Mouse (Mus musculus): Measurements from ENCODE around the gene Glud1.
A peak's percentile ranks its signal among the peaks of the same experiment; 100 is the strongest.

GRCm38 (mm10) chr14:34378560-34379331 is 68.2 kb downstream of the Glud1 start:
- no peak for TF ChIP-seq ZMIZ1 (IDR thresholded peaks at IDR 0.05; ENCODE audit: low read depth, low read length)
- TF ChIP-seq ZKSCAN1 (IDR thresholded peaks at IDR 0.05; ENCODE audit: borderline replicate concordance, low read depth, low read length) = no peak
- TF ChIP-seq USF2 (conservative IDR thresholded peaks at IDR 0.05; ENCODE audit: low read depth, low read length) = no peak
- peak; percentile 61; the same call in 1 of the 2 replicates for TF ChIP-seq TCF12 (IDR thresholded peaks at IDR 0.05; ENCODE audit: low read depth, low read length)
- TF ChIP-seq CTCF (conservative IDR thresholded peaks at IDR 0.05 in 1 of 2, IDR thresholded peaks at IDR 0.05 in 1 of 2; ENCODE audit: low read depth in 2 of 2, low read length in 2 of 2) = no peak
- TF ChIP-seq RAD21 (IDR thresholded peaks at IDR 0.05; ENCODE audit: low read depth, low read length) = no peak
- TF ChIP-seq ZC3H11A (IDR thresholded peaks at IDR 0.05; ENCODE audit: low read depth, low read length) = no peak
- TF ChIP-seq POLR2A (IDR thresholded peaks at IDR 0.05; ENCODE audit: low read depth, low read length) = no peak
- no peak for TF ChIP-seq MXI1 (IDR thresholded peaks at IDR 0.05; ENCODE audit: low read depth, low read length)
- TF ChIP-seq HCFC1 (IDR thresholded peaks at IDR 0.05; ENCODE audit: low read depth, low read length) = no peak
- no peak for TF ChIP-seq USF1 (IDR thresholded peaks at IDR 0.05; ENCODE audit: low read depth, low read length)
- TF ChIP-seq CHD2 (IDR thresholded peaks at IDR 0.05; ENCODE audit: low read length) = peak; percentile 22; the same call in 1 of the 2 replicates
- no peak for TF ChIP-seq MAFK (IDR thresholded peaks at IDR 0.05; ENCODE audit: insufficient replicate concordance, low read length)
- peak; percentile 29; the same call in 1 of the 2 replicates for TF ChIP-seq ELF1 (IDR thresholded peaks at IDR 0.05; ENCODE audit: low read depth, low read length)
